Mouse (Mus musculus) lung, embryonic 16.5 days (tissue): Measurements from ENCODE around the gene Abat. TPM values are rescaled to one million over a fixed set of nuclear protein-coding genes. Genes with fewer than 3 reads are reported as not detected.

ENCODE experiments used
- ATAC-seq: fragments of 200-750 bp; cut with Nextera tagmentation; 2 replicates; pipeline ENCODE4 v1.8.0; 2017; ENCODE audit warnings: low read depth, mild to moderate bottlenecking, moderate library complexity
- H3K27ac ChIP-seq: fragments of 300-500 bp; sonication (generic); 2 replicates; pipeline ENCODE4 v1.5.1; 2014; ENCODE audit warnings: mild to moderate bottlenecking, control low read depth, low read length
- H3K27me3 ChIP-seq: fragments of 300-500 bp; sonication (generic); 2 replicates; pipeline ENCODE4 v1.6.1; 2014; ENCODE audit warnings: low read depth, low read length, mixed read lengths; ENCODE audit not compliant: control insufficient read depth, insufficient read depth
- H3K36me3 ChIP-seq: fragments of 300-500 bp; sonication (generic); 2 replicates; pipeline ENCODE4 v1.6.1; 2014; ENCODE audit warnings: low read length; ENCODE audit not compliant: control insufficient read depth, insufficient read depth
- H3K4me1 ChIP-seq: fragments of 300-500 bp; sonication (generic); replicated peaks from 2 replicates; pipeline ENCODE4 v1.6.1; 2014; ENCODE audit warnings: low read length, mixed read lengths; ENCODE audit not compliant: control insufficient read depth, insufficient read depth
- H3K4me2 ChIP-seq: fragments of 300-500 bp; sonication (generic); 2 replicates; pipeline ENCODE4 v1.6.1; 2014; ENCODE audit warnings: low read depth, low read length, control low read depth
- H3K4me3 ChIP-seq: fragments of 300-500 bp; sonication (generic); 2 replicates; pipeline ENCODE4 v1.5.1; 2014; ENCODE audit warnings: mild to moderate bottlenecking, low read length, control low read depth
- H3K9ac ChIP-seq: fragments of 300-500 bp; sonication (generic); 2 replicates; pipeline ENCODE4 v1.6.1; 2014; ENCODE audit warnings: low read length, control low read depth
- H3K9me3 ChIP-seq: fragments of 300-500 bp; sonication (generic); 2 replicates; pipeline ENCODE4 v1.6.1; 2016; ENCODE audit warnings: low read length; ENCODE audit not compliant: control insufficient read depth
- WGBS: fragments of 180-500 bp; shearing (Covaris S2); extraction: QIAGEN DNeasy Blood & Tissue Kit; methylation state at CpG from one replicate; pipeline ENCODE4 v1.1.7; 2014; 5-methylcytosine and 5-hydroxymethylcytosine counted together
- polyA plus RNA-seq: library from polyadenylated mRNA; unstranded; fragments of >200 nt; fragmentation: Nextera tagmentation; extraction: Ambion mirVana; gene quantifications from 2 replicates; pipeline ENCODE4 v1.2.1, GENCODE M21; 2015

Gene Abat
- polyA plus RNA-seq, 1 experiment from 2014 or later = 19.6 TPM

- Histone ChIP-seq H3K27me3 (no peaks in the 10 kb centered on the region), H3K36me3 (no peaks in the 10 kb centered on the region), H3K4me1 (peaks cover 4% of the 10 kb centered on the region; the same call in 1 of the 2 replicates), H3K4me3 (no peak overlapping the region), H3K4me2 (no peak overlapping the region), H3K27ac (no peak overlapping the region), H3K9ac (no peak overlapping the region), H3K9me3 (peaks cover 5% of the 10 kb centered on the region)
- 84% methylated on average over 2 of the region's 2 CpGs for WGBS
- no peak for ATAC-seq
These were observed 51.6 kb downstream of the Abat start for GRCm38 (mm10) chr16:8564836-8565235.

- Histone ChIP-seq H3K4me1 (peaks cover 4% of the 10 kb centered on the region; the same call in 1 of the 2 replicates), H3K27ac (no peak overlapping the region), H3K27me3 (no peaks in the 10 kb centered on the region), H3K9me3 (no peaks in the 10 kb centered on the region), H3K4me2 (no peak overlapping the region), H3K36me3 (no peaks in the 10 kb centered on the region), H3K4me3 (no peak overlapping the region), H3K9ac (no peak overlapping the region)
- ATAC-seq = no peak
- WGBS = 83% methylated on average over 2 of the region's 2 CpGs
These were observed 52.3 kb downstream of the Abat start for GRCm38 (mm10) chr16:8565539-8565938.

DNA sequence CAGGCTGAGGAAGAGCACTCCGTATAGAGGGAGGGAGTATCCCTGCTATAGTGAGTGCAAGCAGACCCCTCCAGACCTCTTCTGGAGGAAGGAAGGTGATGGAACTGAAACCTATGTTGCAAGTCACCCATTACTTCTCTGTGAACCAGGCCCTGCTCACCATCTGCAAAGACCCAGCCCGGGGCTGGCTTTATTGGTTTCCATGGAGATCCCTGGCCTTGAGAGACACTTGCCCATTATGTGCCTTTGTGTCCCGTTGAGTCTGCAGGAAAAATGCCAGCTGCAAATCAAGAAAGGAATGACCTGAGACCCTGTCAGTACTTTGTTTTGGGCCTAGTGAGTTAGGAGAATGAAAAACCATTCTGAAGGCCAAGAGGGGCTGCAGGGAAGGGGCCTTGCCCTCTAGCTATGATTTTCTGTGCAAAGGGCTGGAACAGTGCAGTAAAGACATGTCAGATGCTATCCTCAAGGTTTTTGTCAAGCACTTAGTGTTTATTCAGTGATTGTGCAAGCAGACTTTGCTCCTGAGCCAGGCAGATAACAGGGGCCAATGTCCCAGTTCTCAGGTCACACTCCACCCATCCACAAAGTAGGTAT, 53.0 kb downstream of the Abat start:
- Histone ChIP-seq H3K9me3 (no peaks in the 10 kb centered on the region), H3K9ac (no peak overlapping the region), H3K4me2 (no peak overlapping the region), H3K4me1 (peaks cover 4% of the 10 kb centered on the region; the same call in 1 of the 2 replicates), H3K4me3 (no peak overlapping the region), H3K27ac (no peak overlapping the region), H3K36me3 (no peaks in the 10 kb centered on the region), H3K27me3 (no peaks in the 10 kb centered on the region)
- WGBS = 26% methylated on average over 3 of the region's 3 CpGs
- ATAC-seq = 0 out of 2 replicates have a peak, but pooled peaks have one; percentile 4

GRCm38 (mm10) chr16:8568881-8569280, 55.7 kb downstream of the Abat start:
- H3K36me3 ChIP-seq = no peaks in the 10 kb centered on the region
- H3K27me3 ChIP-seq = no peaks in the 10 kb centered on the region
- ATAC-seq = no peak
- no peak overlapping the region for H3K4me3 ChIP-seq
- no peaks in the 10 kb centered on the region for H3K9me3 ChIP-seq
- WGBS = 70% methylated on average over 7 of the region's 7 CpGs
- H3K4me2 ChIP-seq = no peak overlapping the region
- no peak overlapping the region for H3K27ac ChIP-seq
- peaks cover 4% of the 10 kb centered on the region; the same call in 1 of the 2 replicates for H3K4me1 ChIP-seq
- no peak overlapping the region for H3K9ac ChIP-seq

DNA sequence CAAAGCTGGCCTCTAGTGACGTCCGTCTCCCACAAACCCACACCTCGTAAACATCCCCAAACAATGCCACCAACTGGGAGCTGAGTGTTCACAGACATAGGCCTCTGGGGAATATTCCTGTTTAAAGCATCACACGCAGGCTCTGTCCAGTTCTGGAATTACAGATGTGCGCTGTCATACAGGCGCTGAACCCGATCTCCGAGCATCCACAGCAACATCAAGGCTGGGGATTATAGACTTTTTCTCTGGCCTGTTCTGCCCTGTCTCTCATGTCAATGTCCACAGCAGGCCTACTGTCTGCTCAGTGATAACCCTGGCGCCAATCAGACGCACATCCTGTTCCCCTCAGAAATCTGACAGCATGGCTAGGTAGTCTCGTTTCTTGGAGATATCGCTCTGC, 57.1 kb downstream of the Abat start:
- H3K27ac ChIP-seq = no peak overlapping the region
- WGBS = 81% methylated on average over 12 of the region's 12 CpGs
- no peak overlapping the region for H3K4me2 ChIP-seq
- H3K9ac ChIP-seq = no peak overlapping the region
- no peak for ATAC-seq
- H3K4me3 ChIP-seq = no peak overlapping the region
- peaks cover 4% of the 10 kb centered on the region; the same call in 1 of the 2 replicates for H3K4me1 ChIP-seq
- no peaks in the 10 kb centered on the region for H3K9me3 ChIP-seq
- H3K36me3 ChIP-seq = no peaks in the 10 kb centered on the region
- no peaks in the 10 kb centered on the region for H3K27me3 ChIP-seq

GRCm38 (mm10) chr16:8570901-8571615, 57.8 kb downstream of the Abat start:
- Histone ChIP-seq H3K9ac (no peak overlapping the region), H3K4me2 (no peak overlapping the region), H3K27ac (no peak overlapping the region), H3K4me1 (peaks cover 3% of the 10 kb centered on the region; the same call in 1 of the 2 replicates), H3K9me3 (no peaks in the 10 kb centered on the region), H3K36me3 (no peaks in the 10 kb centered on the region), H3K27me3 (no peaks in the 10 kb centered on the region), H3K4me3 (no peak overlapping the region)
- no peak for ATAC-seq
- WGBS = 76% methylated on average over 11 of the region's 11 CpGs

GRCm38 (mm10) chr16:8573041-8573440, 59.8 kb downstream of the Abat start:
- Histone ChIP-seq H3K36me3 (no peaks in the 10 kb centered on the region), H3K9me3 (no peaks in the 10 kb centered on the region), H3K4me1 (no peaks in the 10 kb centered on the region), H3K27me3 (no peaks in the 10 kb centered on the region), H3K4me2 (no peak overlapping the region), H3K9ac (no peak overlapping the region), H3K4me3 (no peak overlapping the region), H3K27ac (no peak overlapping the region)
- 70% methylated on average over 4 of the region's 4 CpGs for WGBS
- ATAC-seq = no peak

DNA sequence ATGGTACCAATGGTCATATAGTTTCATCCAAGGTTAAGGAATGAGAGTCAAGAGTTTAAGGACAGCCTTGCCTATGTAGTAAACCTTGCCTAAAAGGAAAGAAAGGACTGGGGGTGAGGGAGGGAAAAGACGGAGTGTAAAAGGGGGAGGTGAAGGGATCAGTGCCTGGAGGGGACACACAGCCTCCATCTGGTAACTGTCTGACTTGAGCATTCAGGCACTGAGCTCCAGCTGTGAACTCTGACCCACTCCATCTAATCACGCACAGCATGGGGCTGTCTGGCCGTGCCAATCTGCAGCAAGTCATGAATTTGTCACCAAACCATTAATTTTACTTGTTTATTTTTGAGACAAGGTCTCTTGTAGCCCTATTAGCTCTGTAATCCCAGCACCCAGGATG, 60.5 kb downstream of the Abat start:
- no peak overlapping the region for H3K4me3 ChIP-seq
- no peaks in the 10 kb centered on the region for H3K4me1 ChIP-seq
- no peaks in the 10 kb centered on the region for H3K36me3 ChIP-seq
- ATAC-seq = no peak
- H3K9me3 ChIP-seq = no peaks in the 10 kb centered on the region
- H3K4me2 ChIP-seq = no peak overlapping the region
- no peak overlapping the region for H3K9ac ChIP-seq
- 28% methylated on average over 3 of the region's 3 CpGs for WGBS
- H3K27me3 ChIP-seq = no peaks in the 10 kb centered on the region
- H3K27ac ChIP-seq = no peak overlapping the region

- Histone ChIP-seq H3K9me3 (no peaks in the 10 kb centered on the region), H3K4me3 (no peak overlapping the region), H3K4me1 (no peaks in the 10 kb centered on the region), H3K9ac (no peak overlapping the region), H3K36me3 (no peaks in the 10 kb centered on the region), H3K27ac (no peak overlapping the region), H3K4me2 (no peak overlapping the region), H3K27me3 (no peaks in the 10 kb centered on the region)
- 86% methylated on average over 11 of the region's 11 CpGs for WGBS
- no peak for ATAC-seq
These were observed 61.1 kb downstream of the Abat start for GRCm38 (mm10) chr16:8574316-8574715.
